Mouse (Mus musculus) frontal cortex, adult (tissue): ENCODE data around the gene Khdc1a.

ENCODE experiments used
- ATAC-seq: cut with Nextera tagmentation; 2 replicates; pipeline ENCODE4 v1.9.2; 2017; ENCODE audit warnings: mild to moderate bottlenecking, moderate library complexity, mixed read lengths; ENCODE audit not compliant: low TSS enrichment

Gene Khdc1a

GRCm38 (mm10) chr1:21391138-21391671 is 41.8 kb downstream of the Khdc1a start:
- no peak for ATAC-seq
